In the genomic region with DNA sequence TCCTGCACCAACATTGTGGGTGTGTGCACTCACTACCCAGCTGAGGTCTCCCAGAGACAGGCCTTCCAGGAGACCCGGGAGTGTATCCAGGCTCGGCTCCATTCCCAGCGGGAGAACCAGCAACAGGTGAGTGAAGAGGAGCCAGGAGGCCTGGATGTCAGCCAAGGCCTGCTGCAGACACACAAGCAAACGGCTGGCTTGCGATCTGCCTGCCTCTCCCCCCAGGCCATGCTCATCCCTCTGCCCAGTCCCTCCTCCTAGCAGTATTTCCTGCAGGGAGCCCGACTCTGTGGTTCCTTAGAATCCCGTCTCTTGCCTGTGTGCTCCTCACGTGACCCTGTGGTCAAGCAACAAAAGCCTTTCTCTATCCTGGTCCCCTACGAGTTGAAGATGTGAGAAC, we compare ENCODE assay signal across 8 mouse cellular contexts.
DNase-seq lines count a peak whose midpoint lies in the region; ATAC-seq lines count a peak whose summit lies in the region.

No protein-coding gene starts in this region.

- no peak overlapping the region for H3K4me2 ChIP-seq in heart, embryonic 12.5 days

- peaks cover 24% of the 10 kb centered on the region for H3K4me1 ChIP-seq in heart, embryonic 12.5 days (replicated peaks)
- H3K4me1 ChIP-seq in heart, embryonic 10.5 days = peaks cover 37% of the 10 kb centered on the region

- H3K27me3 ChIP-seq in heart, embryonic 12.5 days (replicated peaks) = 0 out of 2 replicates have a peak, but pooled peaks cover 5% of the 10 kb centered on the region
- peaks cover 7% of the 10 kb centered on the region; the same call in 1 of the 2 replicates for H3K27me3 ChIP-seq in heart, embryonic 10.5 days (ENCODE audit: insufficient read depth, poor library complexity, severe bottlenecking)

- DNase-seq in heart, adult 11 months = peak; percentile 97
- DNase-seq in right cerebral cortex, postnatal 14 days = peak; percentile 35
- no peak for DNase-seq in right cerebral cortex, postnatal 36 days (ENCODE audit: low spot score in 2 of 2)
- DNase-seq in heart, embryonic 10.5 days (ENCODE audit: low spot score) = no peak
- peak; percentile 60 for DNase-seq in testis, postnatal 10 days (ENCODE audit: low spot score)
- DNase-seq in natural killer cell, adult 2 months (ENCODE audit: low spot score in 2 of 2) = no peak
- DNase-seq in embryo, embryonic 11 days = no peak

- 41% methylated on average over 9 of the region's 9 CpGs for WGBS in heart, embryonic 12.5 days
- WGBS in heart, embryonic 10.5 days = 47% methylated on average over 9 of the region's 9 CpGs

- H3K36me3 ChIP-seq in heart, embryonic 12.5 days = no peaks in the 10 kb centered on the region
- peaks cover 5% of the 10 kb centered on the region; the same call in 1 of the 2 replicates for H3K36me3 ChIP-seq in heart, embryonic 10.5 days

- no peak overlapping the region for H3K4me3 ChIP-seq in heart, embryonic 12.5 days
- no peak overlapping the region for H3K4me3 ChIP-seq in heart, embryonic 10.5 days

- no peak overlapping the region for H3K27ac ChIP-seq in heart, embryonic 12.5 days (ENCODE audit: poor library complexity, severe bottlenecking)
- H3K27ac ChIP-seq in heart, embryonic 10.5 days = 0 out of 2 replicates have a peak overlapping the region, but pooled peaks have one; percentile 19

- ATAC-seq in heart, embryonic 12.5 days (ENCODE audit: insufficient number of reproducible peaks, low FRiP score) = no peak

- no peaks in the 10 kb centered on the region for H3K9me3 ChIP-seq in heart, embryonic 12.5 days (replicated peaks)
- H3K9me3 ChIP-seq in heart, embryonic 10.5 days = no peaks in the 10 kb centered on the region

- no peak overlapping the region; the same call in 1 of the 2 replicates for H3K9ac ChIP-seq in heart, embryonic 12.5 days

Comparison
In these comparisons a context has a peak if more than half of its experiments do, and no peak if none do; other contexts are left out.
1. DNase-seq: peak in heart, adult 11 months (single experiment), right cerebral cortex, postnatal 14 days (single experiment) and testis, postnatal 10 days (single experiment); none in right cerebral cortex, postnatal 36 days (0 of 2), heart, embryonic 10.5 days (single experiment), natural killer cell, adult 2 months (0 of 2) and embryo, embryonic 11 days (single experiment).